Mouse (Mus musculus) cerebellum, adult 9-10 months (tissue): ENCODE measurements around the gene Kif22.

Experiments
- DNase-seq: peaks from one replicate; pipeline ENCODE4 v3.0.0; 2022

Kif22 gene

GRCm38 (mm10) chr7:126983113-126983512 lies 59.2 kb downstream of the Kif22 start:
- DNase-seq = no peak

DNA sequence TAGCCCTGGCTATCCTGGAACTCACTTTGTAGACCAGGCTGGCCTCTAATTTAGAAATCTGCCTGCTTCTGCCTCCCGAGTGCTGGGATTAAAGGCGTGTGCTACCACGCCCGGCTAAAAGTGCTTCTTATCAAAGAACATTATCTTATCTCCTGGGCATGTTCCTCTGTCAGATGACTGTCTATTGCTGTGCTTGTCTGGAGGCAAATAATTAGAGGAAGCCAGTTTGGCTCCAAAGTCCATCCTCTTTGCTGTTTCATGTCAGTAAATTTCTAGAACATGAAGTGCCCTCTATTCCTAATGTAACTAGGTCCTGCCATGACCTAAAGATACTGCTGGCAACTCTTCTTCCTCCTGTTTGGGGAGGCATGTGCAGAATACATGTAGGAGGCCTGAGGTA lies 60.2 kb downstream of the Kif22 start:
- DNase-seq = no peak

DNA sequence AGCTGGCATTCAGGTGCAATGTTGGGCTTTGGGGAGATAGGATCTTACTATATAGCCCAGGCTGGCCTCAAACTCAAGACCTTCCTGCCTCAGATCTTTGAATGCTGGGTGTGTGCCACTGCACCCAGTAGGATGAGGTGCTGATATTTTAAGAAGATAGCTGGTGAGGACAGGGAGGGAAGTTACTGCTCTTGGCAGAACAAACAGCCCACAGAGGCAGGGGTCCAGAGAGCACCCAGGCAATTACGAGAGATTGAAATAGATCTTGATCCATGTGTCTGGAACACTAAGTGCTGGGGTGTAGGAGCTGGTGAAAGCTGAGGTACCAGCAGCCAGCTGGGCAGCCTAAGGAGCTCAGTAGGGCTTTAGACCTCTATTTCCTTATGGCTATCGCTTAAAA lies 60.7 kb downstream of the Kif22 start:
- no peak for DNase-seq

- no peak for DNase-seq
These were observed 63.4 kb downstream of the Kif22 start for GRCm38 (mm10) chr7:126978841-126979240.
